Mouse (Mus musculus) cerebellum, adult 11 months (tissue): Measurements from ENCODE around the gene Farsb.
"Not testable (repeated sequence)": the region's sequence is repeated elsewhere in the genome, so short reads cannot be mapped to it uniquely, and the experiment has no call there.

ENCODE experiments used
- DNase-seq: peaks from one replicate; pipeline ENCODE4 v3.0.0; 2022

Farsb gene

DNA sequence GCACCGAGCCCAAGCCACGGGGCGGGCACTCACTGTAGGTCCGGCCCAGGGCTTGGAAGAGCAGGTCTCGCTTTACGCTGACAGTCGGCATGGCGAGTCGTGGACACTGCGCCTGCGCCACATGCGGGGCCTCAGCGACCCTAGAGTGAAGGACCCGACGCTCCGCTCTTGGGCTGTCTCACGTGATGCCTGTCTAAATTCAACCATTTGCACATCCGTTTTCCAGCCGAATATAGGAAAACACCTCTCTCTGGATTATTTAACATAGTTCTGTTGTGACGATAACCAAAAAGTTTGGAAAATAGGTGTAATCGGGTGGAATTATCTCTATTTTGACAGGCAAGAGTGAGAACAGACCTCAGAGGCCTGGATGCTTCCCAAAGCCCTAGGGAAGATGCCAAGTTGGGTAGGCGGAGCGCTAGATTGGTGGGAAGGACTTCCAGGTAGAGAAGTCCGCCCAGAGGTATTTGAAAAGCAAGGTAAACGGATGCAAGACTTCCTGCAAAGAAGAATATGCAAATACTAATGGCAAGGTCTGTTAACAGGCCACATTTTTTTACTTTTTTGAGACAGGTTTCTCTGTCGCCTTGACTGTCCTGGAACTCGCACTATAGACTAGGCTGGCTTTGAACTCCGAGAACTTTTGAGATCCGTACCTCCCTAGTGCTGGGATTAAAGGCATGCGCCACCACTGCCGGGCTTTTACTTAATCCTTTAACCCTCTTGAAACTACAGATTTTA, at the start of gene Farsb:
TSS of gene Farsb (minus strand) at position 146 of the 741 bp plus-strand sequence.
- peak; percentile 89 for DNase-seq

- no peak for DNase-seq
These were observed 49.7 kb upstream of the Farsb start for GRCm38 (mm10) chr1:78538396-78538795.

- peak; percentile 68 for DNase-seq
These were observed 48.9 kb upstream of the Farsb start for GRCm38 (mm10) chr1:78537494-78538010.

- peak; percentile 75 for DNase-seq
These were observed 47.8 kb upstream of the Farsb start for GRCm38 (mm10) chr1:78536310-78537164.

DNA sequence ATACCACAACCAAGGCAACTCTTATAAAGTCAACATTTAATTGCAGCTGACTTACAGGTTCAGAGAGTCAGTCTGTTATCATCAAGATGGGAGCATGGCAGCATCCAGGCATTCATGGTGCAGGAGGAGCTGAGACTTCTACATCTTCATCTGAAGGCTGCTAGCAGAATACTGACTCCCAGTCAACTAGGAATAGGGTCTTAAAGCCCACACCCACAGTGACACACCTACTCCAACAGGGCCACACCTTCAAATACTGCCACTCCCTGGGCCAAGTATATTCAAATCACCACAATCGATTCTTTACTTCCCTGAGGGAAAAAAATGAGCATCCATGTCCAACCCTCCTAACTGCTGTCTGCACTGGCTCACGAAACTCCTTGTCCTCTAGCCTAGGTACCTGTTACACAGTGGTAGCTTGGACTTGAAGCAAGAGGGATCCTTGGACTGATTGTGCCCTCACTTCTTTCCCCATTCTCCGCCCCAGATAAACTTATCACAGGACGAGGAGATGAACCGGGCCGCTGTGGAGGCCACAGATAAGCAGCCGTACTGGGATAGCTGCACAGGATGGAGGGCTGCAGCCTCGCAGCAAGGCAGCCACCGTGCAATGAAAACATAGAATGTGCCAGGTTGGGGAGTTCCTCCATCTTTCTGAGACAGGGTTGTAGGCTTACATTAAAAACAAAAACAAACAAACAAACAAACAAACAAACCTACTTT, 45.9 kb upstream of the Farsb start:
- DNase-seq = no peak

DNA sequence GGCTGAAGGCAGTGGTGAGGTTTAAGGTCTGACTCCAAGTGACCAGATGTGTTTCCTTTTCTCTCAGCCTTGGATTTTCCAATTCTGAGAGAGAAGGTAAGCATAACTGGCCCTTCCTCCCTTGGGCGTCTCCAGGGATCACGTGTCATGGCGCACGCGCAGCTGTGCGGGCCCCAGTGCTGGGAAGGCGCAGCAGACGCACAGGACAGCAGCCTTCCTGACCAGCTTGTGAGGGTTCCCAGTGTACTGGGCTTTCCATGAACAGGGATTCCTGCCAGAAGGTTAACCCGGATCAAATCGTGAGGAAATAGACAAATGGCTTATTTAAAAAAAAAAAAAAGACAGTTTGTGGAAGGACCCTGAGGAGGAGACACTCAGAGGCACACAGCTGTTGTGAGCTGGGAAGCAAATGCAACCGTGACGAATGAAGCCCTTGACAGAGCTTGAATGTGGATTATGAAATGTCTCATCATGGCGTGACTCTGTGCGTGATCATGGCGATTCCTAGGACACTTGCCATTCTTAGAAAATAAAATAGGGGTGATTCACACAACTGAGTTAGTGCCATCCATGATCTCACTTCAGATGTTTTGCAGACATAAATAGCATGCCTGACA, 43.6 kb upstream of the Farsb start:
- peak; percentile 5 for DNase-seq

DNA sequence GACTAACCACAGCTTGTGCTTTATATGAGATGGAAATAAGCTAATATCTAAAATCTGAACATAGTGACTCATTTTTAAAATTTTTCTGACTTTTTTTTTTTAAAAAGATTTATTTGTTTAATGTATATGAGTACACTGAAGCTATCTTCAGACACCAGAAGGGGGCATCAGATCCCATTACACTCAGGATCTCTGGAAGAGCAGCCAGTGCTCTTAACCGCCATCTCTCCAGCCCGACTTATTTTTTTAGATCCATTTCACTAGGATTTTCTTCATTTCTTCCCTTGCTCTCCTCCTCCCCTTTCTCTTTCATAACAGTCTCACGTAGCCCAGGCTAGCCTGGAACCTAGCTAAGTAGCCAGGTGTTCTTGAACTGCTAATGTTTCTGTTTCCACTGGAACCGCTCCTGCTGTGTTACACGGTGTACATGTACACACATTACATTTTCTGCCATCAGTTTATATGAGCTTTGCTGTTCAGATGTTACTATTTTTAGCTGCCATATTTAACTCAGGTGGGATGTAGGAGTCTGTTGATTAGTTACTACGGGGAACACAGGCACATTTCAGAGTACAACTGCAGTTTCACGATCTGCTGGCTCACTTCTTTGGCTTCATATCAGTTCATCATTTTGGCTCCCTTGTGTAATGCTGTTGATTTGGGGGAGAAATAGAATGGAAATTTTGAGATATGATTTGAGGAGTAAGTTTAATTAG, 42.0 kb upstream of the Farsb start:
- no peak for DNase-seq

DNA sequence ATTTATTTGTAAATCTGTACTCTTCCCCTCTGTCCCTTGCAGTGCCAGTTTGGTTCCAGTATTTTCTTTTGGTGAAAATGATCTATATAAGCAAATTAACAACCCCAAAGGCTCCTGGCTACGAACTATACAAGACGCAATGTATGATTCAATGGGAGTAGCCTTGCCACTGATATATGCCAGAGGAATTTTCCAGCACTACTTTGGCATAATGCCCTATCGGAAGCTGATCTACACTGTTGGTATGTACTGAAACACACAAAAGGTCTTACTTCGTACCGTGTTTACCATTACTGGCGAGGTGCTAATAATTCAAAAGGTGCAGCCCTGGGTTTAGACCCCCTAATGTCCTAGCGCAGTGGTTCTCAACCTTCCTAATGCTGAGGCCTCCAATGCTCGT, 40.3 kb upstream of the Farsb start:
- no peak for DNase-seq

DNA sequence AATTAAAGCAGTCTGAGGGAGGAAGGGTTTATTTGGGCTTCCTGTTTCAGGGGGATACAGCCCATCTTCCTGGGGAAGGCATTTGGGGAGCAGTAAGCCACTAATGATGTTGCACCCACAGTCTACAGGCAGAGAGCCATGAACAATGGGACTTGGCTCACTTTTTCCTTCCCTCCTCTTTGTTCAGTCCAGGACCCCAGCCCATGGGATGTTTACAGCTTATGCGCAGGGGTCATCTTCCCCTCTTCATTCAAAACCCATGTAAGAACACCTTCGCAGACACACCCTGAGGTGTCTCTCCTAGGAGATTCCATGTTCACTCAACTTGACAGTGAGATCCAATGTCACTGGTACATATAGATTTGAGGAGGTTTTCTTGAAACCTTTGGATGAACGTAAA, 39.7 kb upstream of the Farsb start:
- DNase-seq = no peak

GRCm38 (mm10) chr1:78525189-78525886, 36.6 kb upstream of the Farsb start:
- peak; percentile 36 for DNase-seq

DNA sequence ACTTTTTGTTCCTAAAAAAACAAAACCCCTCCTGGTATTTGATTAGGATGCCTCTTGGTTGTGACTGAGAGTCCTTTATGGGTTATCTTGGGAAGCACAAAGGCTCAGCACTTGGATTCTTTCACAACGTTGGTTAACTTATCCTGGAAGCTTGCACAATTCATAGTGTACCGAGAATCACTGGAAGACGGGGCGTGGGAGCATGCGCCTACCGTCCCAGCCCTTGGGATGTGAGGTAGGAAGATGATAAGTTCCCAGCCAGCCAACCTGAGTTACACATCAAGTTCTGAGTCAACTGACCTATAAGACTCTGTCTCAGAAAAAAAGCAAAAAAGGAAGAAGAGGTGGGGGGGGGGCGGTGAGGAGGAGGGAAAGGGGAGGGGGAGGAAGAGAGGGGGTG, 30.2 kb upstream of the Farsb start:
- DNase-seq = no peak

- DNase-seq = no peak
These were observed 24.1 kb upstream of the Farsb start for GRCm38 (mm10) chr1:78512756-78513155.

DNA sequence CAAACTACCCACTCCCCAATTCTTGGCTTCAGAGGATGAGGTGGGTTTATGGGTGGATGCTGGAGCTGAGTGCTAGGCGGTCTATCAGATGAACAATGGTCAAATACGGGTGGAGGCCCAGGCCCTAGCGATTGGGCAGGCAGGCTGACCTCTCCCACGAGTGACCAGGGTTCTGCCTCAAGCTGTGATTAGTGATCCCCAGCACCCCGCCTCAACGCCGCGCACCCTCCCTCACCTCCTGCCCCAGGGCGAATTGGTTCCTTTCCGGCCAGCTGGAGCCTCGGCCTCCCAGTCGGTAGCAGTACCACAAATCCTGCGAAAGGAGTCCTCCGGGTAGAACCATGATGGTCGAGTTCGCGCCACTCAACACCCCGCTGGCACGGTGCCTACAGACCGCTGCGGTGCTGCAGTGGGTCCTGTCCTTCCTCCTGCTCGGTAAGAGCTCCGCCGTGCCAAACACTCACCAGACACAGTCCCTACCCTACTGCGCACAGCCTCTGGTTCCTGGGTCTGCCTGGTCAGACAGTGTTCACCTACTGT, 23.0 kb upstream of the Farsb start, which contains the start of gene BC035947:
TSS of gene BC035947 (minus strand) at position 538 of the 540 bp plus-strand sequence.
- no peak for DNase-seq

DNA sequence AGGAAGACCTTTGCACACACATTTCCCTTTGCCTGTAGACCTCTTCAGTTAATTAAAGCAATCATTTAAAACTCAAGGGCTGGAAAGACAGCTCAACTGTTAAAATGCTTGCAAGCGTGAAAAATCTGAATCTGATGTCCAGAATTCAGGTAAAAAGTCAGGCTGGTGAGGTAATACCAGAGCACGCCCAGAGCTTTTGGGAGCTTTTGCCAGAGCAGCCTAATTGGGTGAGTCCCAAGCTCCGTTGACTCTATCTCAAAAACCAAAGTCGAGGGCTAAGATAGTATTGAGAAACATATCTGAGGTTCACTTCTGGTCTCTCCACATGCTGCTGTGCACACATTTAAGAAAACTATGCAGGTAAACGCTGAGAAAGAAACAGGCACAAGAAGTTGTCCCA, 22.2 kb upstream of the Farsb start, which contains the start of gene Mogat1:
TSS of gene Mogat1 (plus strand) at position 130 of the 400 bp plus-strand sequence.
- DNase-seq = no peak

- no peak for DNase-seq
These were observed 18.4 kb upstream of the Farsb start for GRCm38 (mm10) chr1:78507137-78507536.

DNA sequence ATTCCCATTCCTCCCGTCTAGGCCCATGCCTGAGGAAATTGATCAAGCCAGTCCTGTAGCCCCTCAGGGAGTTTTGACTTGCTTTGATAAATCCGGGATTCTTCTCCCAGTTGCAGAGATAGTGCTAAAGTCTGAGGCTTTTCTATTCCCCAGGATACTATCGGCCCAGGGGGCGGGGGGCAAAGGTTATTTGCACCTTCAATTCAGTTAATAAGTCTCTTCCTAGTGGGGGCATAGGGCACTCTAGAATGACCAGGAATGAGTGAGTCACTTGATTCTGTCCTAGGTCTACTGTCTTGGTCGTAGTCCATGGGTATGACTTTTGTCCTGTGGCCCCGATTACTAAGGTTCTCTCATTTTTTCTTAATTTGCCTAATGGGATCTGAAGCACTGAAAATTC, 13.8 kb upstream of the Farsb start:
- DNase-seq = no peak

DNA sequence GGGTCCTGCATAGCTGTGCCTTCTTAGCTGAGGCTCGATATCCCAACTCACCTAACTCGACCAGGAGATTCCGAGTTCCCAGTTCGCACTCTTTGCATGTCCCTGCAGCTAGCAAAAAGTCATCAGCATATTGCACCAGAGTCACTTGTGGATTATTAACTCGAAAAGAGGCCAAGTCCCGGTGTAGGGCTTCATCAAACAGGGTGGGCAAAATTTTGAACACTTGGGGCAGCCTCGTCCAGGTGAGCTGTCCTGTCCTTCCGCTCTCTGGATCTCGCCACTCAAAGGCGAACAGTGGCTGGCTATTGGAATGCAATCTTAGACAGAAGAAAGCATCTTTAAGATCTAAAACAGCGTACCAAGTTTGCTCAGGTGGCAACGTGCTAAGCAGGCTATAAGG, 13.2 kb upstream of the Farsb start:
- not testable (repeated sequence) for DNase-seq

- DNase-seq = no peak
These were observed 12.3 kb upstream of the Farsb start for GRCm38 (mm10) chr1:78501036-78501435.

- no peak for DNase-seq
These were observed 1.4 kb upstream of the Farsb start for GRCm38 (mm10) chr1:78490143-78490542.

- no peak for DNase-seq
These were observed 308 bp downstream of the Farsb start for GRCm38 (mm10) chr1:78488427-78488751.

DNA sequence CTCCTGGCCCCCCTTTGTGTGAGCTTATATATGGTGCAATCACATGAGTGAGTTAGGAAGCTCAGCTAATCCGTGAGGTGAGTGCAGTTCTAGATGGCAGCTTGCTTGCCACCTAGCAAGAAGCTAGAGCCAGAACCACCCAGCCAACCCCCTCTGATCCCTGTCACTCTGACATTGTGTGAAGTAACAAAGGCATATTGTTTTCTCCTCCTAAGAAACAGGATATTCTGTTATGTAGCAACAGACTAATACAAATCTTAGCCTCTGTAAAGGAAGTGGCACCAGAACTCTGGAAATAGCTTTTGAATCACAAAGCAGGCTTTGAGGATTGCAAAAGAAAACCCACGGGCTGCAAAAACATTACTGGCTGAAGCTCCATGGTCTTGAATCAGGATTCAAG, 4.3 kb downstream of the Farsb start:
- no peak for DNase-seq
